Mouse (Mus musculus): ENCODE results near the gene Hyal1.

- TF ChIP-seq POLR2A (IDR thresholded peaks at IDR 0.05; ENCODE audit: borderline replicate concordance, low read depth, low read length) = no peak
- TF ChIP-seq CTCF (IDR thresholded peaks at IDR 0.05; ENCODE audit: low read depth, low read length) = no peak
Measured at GRCm38 (mm10) chr9:107577871-107578270, 1.1 kb downstream of the Hyal1 start.
